Mouse (Mus musculus) brain, embryonic 14.5 days (tissue): ENCODE measurements around the gene Trib2.
A peak's percentile ranks its signal among the peaks of the same experiment; 100 is the strongest.

ENCODE experiments used
- CTCF ChIP-seq: fragments of 200-500 bp; IDR thresholded peaks from 2 replicates; pipeline ENCODE4 v1.5.1; 2012; ENCODE audit warnings: inconsistent platforms, mild to moderate bottlenecking, moderate library complexity, borderline replicate concordance; ENCODE audit not compliant: insufficient read depth, insufficient read length; ENCODE audit errors: extremely low read depth
- POLR2A ChIP-seq: fragments of 200-500 bp; IDR thresholded peaks from 2 replicates; pipeline ENCODE4 v1.6.1; 2012; ENCODE audit warnings: mild to moderate bottlenecking, inconsistent platforms, borderline replicate concordance; ENCODE audit not compliant: poor library complexity, insufficient read depth, insufficient read length, severe bottlenecking; ENCODE audit errors: extremely low read depth

DNA sequence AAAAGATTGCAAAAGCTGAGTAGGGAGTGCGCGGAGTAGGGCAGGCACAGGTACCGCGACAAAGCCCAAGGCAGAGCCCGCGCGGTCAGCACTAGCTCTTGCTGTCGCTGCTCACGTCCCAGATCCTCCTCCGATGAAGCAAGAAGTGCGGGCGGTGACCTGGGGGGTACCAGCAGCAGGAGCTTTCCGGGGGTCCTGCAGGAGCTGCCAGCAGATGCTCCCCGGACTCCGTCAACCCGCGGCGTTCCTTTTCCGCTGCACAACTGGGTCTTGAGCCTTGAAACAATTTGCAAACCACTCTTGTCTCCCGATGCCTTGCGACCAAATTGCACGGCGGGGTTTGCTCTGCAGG lies 492 bp downstream of the Trib2 start:
- TF ChIP-seq POLR2A = peak; percentile 5; the same call in 1 of the 2 replicates
- TF ChIP-seq CTCF = no peak
